Mouse (Mus musculus) testis, adult 2 months (tissue): Measurements from ENCODE around the gene Htr2a. TPM values are rescaled to one million over a fixed set of nuclear protein-coding genes. Genes with fewer than 3 reads are reported as not detected.
A peak's percentile ranks its signal among the peaks of the same experiment; 100 is the strongest.

Source experiments
- H3K27ac ChIP-seq: fragments of 200-500 bp; 2 replicates; pipeline ENCODE4 v1.5.1; 2012; ENCODE audit warnings: low read depth, low read length; ENCODE audit not compliant: control insufficient read depth, insufficient read depth
- H3K27me3 ChIP-seq: fragments of 200-500 bp; 2 replicates; pipeline ENCODE4 v1.6.1; 2012; ENCODE audit warnings: mild to moderate bottlenecking, low read length, moderate library complexity; ENCODE audit not compliant: control insufficient read depth, insufficient read depth
- H3K36me3 ChIP-seq: fragments of 200-500 bp; 2 replicates; pipeline ENCODE4 v1.6.1; 2012; ENCODE audit warnings: mild to moderate bottlenecking, low read length; ENCODE audit not compliant: control insufficient read depth, insufficient read depth
- H3K4me1 ChIP-seq: fragments of 200-500 bp; 2 replicates; pipeline ENCODE4 v1.6.1; 2012; ENCODE audit warnings: low read length; ENCODE audit not compliant: control insufficient read depth, insufficient read depth
- H3K4me3 ChIP-seq: fragments of 200-500 bp; 2 replicates; pipeline ENCODE4 v1.5.1; 2012; ENCODE audit warnings: low read depth, mild to moderate bottlenecking, low read length, moderate library complexity, mixed read lengths; ENCODE audit not compliant: control insufficient read depth
- CTCF ChIP-seq: fragments of 200-500 bp; IDR thresholded peaks from 2 replicates; pipeline ENCODE4 v1.5.1; 2012; ENCODE audit warnings: low read depth, mild to moderate bottlenecking, inconsistent platforms, low read length, moderate library complexity; ENCODE audit not compliant: control insufficient read depth, insufficient read depth, insufficient replicate concordance
- POLR2A ChIP-seq: fragments of 200-500 bp; IDR thresholded peaks from 2 replicates; pipeline ENCODE4 v1.6.1; 2012; ENCODE audit warnings: low read depth, mild to moderate bottlenecking, inconsistent platforms, low read length, moderate library complexity; ENCODE audit not compliant: control insufficient read depth
- polyA plus RNA-seq: library from polyadenylated mRNA; depleted of rRNA; stranded (reverse); fragments of >200 nt; gene quantifications from 2 replicates; pipeline ENCODE4 v1.2.3, GENCODE M21; 2012

Htr2a gene
- polyA plus RNA-seq, 1 experiment = 0.02 TPM

DNA sequence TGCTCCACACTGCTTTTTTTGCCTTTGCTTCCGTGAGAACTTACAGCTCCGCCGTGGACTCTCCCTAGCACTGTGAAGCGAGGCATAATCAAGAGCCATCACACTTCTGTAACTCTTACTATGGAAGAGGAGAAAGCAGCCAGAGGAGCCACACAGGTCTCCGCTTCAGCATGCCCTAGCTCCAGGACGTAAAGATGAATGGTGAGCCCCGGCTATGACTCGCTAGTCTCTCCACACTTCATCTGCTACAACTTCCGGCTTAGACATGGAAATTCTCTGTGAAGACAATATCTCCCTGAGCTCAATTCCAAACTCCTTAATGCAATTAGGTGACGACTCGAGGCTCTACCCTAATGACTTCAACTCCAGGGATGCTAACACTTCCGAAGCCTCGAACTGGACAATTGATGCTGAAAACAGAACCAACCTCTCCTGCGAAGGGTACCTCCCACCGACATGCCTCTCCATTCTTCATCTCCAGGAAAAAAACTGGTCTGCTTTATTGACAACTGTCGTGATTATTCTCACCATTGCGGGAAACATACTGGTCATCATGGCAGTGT lies 1.1 kb downstream of the Htr2a start:
- H3K36me3 ChIP-seq = no peaks in the 10 kb centered on the region
- peak overlapping the region; percentile 26; the same call in 1 of the 2 replicates for H3K4me3 ChIP-seq
- H3K27ac ChIP-seq = no peak overlapping the region
- peaks cover 2% of the 10 kb centered on the region; the same call in 1 of the 2 replicates for H3K4me1 ChIP-seq
- H3K27me3 ChIP-seq = no peaks in the 10 kb centered on the region
- TF ChIP-seq POLR2A (no peak), CTCF (no peak)

DNA sequence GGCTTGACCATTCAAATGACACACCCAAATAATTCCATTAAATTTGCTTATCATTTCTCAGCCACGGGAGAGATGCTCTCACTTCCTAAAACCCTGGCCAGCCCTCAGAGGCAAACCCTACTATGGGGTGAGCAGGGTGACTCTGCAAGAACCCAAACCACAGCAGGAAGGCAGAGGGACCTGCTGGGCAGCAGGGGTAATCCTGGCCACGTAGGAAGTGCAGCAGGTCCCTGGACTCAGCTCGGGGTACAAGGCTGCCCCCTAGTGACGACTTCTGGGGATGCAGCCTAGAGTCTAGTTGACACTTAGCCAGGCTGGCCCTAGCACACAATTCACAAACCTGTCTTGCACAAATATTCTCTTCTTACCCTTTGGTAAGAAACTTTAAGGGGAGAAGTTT lies 2.7 kb downstream of the Htr2a start:
- Histone ChIP-seq H3K27me3 (no peaks in the 10 kb centered on the region), H3K36me3 (no peaks in the 10 kb centered on the region), H3K4me1 (peaks cover 2% of the 10 kb centered on the region; the same call in 1 of the 2 replicates), H3K4me3 (no peak overlapping the region), H3K27ac (no peak overlapping the region)
- TF ChIP-seq CTCF (peak; percentile 97), POLR2A (no peak)

DNA sequence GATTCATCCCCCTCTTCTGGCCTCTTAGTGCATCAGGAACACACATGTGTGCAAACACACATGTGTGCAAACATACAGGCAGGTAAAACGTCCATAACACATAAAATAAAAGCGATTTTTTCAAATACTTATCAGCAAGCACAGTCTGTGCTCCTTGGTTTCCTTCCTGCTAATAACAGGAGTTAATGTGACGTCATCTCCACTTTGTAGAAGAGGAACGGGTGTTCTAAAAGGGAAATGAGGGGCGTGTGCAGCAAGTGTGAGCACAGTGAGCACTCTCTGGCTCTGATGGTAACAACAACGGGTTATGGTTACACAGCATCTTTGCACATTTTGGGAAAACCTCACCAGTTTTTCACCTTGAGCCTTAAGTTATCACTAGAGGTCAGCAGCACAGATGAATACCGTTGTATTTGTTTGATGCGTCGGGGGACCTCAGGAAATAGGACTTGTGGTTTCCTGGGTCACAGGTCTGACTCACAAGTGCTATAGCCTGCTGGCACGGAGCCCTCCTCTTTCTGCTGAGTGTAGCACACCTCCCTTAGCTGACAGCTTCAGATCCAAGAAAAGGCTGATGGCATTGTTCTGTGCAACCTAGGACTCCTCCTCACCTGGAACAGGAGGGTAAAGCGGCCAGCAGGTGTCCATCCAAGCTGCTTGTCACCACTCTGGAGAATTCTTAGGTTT lies 5.6 kb downstream of the Htr2a start:
- TF ChIP-seq POLR2A (no peak), CTCF (no peak)
- Histone ChIP-seq H3K4me3 (no peak overlapping the region), H3K27me3 (no peaks in the 10 kb centered on the region), H3K27ac (no peak overlapping the region), H3K4me1 (no peaks in the 10 kb centered on the region; the same call in 1 of the 2 replicates), H3K36me3 (no peaks in the 10 kb centered on the region)

DNA sequence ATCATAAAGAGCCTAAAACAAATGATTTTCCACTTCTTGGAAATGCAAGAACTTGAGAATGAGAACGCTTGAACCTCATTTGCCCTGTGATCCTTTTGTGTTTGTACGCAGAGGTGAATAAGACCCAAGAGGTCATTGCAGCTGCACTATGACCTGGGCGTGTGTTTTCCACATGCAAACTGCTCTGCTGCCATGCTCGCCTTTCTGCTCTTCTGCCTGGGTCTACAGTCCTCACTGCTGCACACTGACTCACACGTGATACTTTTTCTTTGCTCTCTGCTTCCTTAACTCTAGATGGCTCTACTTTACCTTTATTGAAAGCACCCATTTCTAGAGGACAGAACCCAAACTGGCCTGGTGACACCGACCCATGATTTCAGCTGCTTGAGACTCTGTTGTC lies 9.4 kb downstream of the Htr2a start:
- Histone ChIP-seq H3K36me3 (no peaks in the 10 kb centered on the region), H3K4me1 (no peaks in the 10 kb centered on the region; the same call in 1 of the 2 replicates), H3K4me3 (no peak overlapping the region), H3K27me3 (no peaks in the 10 kb centered on the region), H3K27ac (no peak overlapping the region)
- TF ChIP-seq CTCF (no peak), POLR2A (no peak)

DNA sequence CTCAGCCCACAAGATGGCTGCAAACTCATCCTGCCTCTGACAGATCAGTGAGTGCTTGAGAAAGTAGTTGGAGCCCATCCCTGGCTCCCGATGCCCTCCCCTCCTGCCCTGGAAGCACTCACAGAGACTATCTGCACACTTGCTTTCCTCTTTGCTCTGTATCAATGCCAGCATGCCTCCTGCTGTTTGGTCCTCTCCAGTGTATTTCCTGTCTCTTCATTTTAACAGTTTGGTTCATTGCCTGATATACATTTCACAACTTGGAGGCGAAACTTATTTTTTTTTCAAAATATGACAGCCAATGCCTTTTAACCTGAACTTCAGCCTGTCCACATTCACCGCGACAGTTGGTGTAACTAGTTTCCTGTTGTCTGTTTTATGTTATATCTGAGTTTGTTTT lies 11.0 kb downstream of the Htr2a start:
- Histone ChIP-seq H3K27me3 (no peaks in the 10 kb centered on the region), H3K27ac (no peak overlapping the region), H3K36me3 (no peaks in the 10 kb centered on the region), H3K4me3 (no peak overlapping the region), H3K4me1 (peaks cover 5% of the 10 kb centered on the region)
- TF ChIP-seq POLR2A = no peak
- no peak for TF ChIP-seq CTCF

DNA sequence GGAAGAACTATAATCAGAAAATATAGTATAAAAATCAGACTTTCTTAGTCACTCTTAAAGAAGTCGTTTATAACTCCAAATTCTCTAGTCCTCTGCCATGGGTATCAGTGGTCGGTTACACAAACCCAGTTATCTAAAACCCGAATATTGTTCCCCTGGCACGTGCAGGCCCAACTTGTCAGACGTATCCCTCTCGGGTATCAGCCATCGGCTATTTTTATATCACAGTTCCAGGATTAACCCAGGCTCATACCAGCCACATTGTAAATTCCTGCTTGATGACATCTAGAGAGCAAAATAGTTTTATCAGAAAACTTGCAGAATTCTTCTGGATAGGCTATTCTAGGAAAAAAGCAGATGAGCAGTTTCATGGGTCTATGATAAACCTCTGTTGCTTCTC lies 16.6 kb downstream of the Htr2a start:
- H3K4me3 ChIP-seq = no peak overlapping the region
- H3K4me1 ChIP-seq = peaks cover 5% of the 10 kb centered on the region
- H3K27ac ChIP-seq = no peak overlapping the region
- TF ChIP-seq CTCF (no peak), POLR2A (no peak)
- H3K27me3 ChIP-seq = no peaks in the 10 kb centered on the region
- H3K36me3 ChIP-seq = no peaks in the 10 kb centered on the region

DNA sequence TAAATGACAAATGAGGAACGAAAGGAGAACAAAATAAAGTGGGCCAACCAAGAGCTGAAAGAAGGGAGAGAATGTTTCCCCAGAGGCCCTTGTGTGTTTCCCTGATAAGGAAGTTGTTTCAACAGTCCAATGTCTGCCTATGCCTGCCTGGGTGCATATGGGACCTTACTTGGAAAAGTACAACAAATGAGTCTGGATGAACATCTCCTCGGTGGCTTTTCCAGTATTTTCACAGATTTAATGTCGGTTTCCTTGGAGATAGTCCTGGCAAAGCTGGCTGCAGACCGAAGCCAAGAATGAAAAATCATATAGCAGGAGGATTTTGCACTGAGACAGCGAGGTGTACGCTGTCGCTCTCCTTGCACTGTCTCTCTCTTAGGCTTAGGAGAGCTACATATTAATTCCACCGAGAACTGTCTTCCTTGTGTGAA lies 18.8 kb downstream of the Htr2a start:
- no peaks in the 10 kb centered on the region for H3K27me3 ChIP-seq

More for the DNA sequence above, 18.8 kb downstream of the Htr2a start:
- no peaks in the 10 kb centered on the region for H3K36me3 ChIP-seq
- no peak for TF ChIP-seq POLR2A
- peaks cover 5% of the 10 kb centered on the region for H3K4me1 ChIP-seq
- no peak overlapping the region for H3K4me3 ChIP-seq
- no peak overlapping the region for H3K27ac ChIP-seq
